14 mouse cellular contexts compared by ENCODE assay signal in genomic region chr7:45150321-45150720, GRCm38 (mm10). TPM values are rescaled to one million over a fixed set of nuclear protein-coding genes. Genes with fewer than 3 reads are reported as not detected.
DNase-seq lines count a peak whose midpoint lies in the region; ATAC-seq and TF ChIP-seq lines count a peak whose summit lies in the region.
"Had no signal": no experiment of that assay in that cellular context is flagged by ENCODE, and none has a peak within 500 bp of the region (broad histone marks: within the 10 kb centered on the region; RNA-seq: fewer than 3 reads in every experiment).

No protein-coding gene starts in this region.

- H3K4me3 ChIP-seq in gastrocnemius, adult 2 months = no peak overlapping the region
- H3K4me3 ChIP-seq in liver, adult 2 months (ENCODE audit: insufficient read depth, low read depth, low read length) = no peak overlapping the region
- no peak overlapping the region for H3K4me3 ChIP-seq in liver, embryonic 11.5 days (ENCODE audit: low read depth, low read length)
- H3K4me3 ChIP-seq in ES-E14 (ENCODE audit: insufficient read depth in 1 of 2, low read depth in 1 of 2, low read length in 2 of 2, poor library complexity in 1 of 2, severe bottlenecking in 1 of 2) = no peak overlapping the region
- H3K4me3 ChIP-seq in intestine, postnatal 0 days (ENCODE audit: low read depth, low read length) = no peak overlapping the region

- 89% methylated on average over 4 of the region's 4 CpGs for WGBS in liver, adult 2 months
- 76% methylated on average over 4 of the region's 4 CpGs for WGBS in liver, embryonic 11.5 days
- WGBS in intestine, postnatal 0 days = 69% methylated on average over 4 of the region's 4 CpGs

- no peak for TF ChIP-seq CTCF in gastrocnemius, adult 2 months (IDR thresholded peaks at IDR 0.05)
- no peak for TF ChIP-seq CTCF in liver, adult 2 months (IDR thresholded peaks at IDR 0.05; ENCODE audit: low read depth, low read length)
- no peak for TF ChIP-seq CTCF in intestine, postnatal 0 days (IDR thresholded peaks at IDR 0.05; ENCODE audit: low read depth)

- no peaks in the 10 kb centered on the region for H3K27me3 ChIP-seq in liver, adult 2 months (ENCODE audit: control insufficient read depth, insufficient read depth, low read length)
- H3K27me3 ChIP-seq in liver, embryonic 11.5 days (replicated peaks; ENCODE audit: control insufficient read depth, insufficient read depth, low read length) = no peaks in the 10 kb centered on the region
- no peaks in the 10 kb centered on the region for H3K27me3 ChIP-seq in intestine, postnatal 0 days (replicated peaks; ENCODE audit: control insufficient read depth, insufficient read depth, low read length)

- no peak for DNase-seq in gastrocnemius, adult 2 months
- DNase-seq in gastrocnemius, postnatal 25 days = no peak
- no peak for DNase-seq in liver, adult 2 months (ENCODE audit: extremely low read depth, low read depth, low spot score)
- DNase-seq in liver, embryonic 11.5 days (ENCODE audit: low spot score) = no peak
- DNase-seq in ES-E14 (ENCODE audit: low read depth, low spot score) = no peak
- no peak for DNase-seq in right cerebral cortex, postnatal 4 days
- DNase-seq: adrenal gland, postnatal 25 days; cerebellum, adult 2 months; gastrocnemius, postnatal 14 days; thymus, postnatal 36 days had no signal

- no peaks in the 10 kb centered on the region for H3K79me2 ChIP-seq in liver, adult 2 months (ENCODE audit: control insufficient read depth, insufficient read depth, low read length)

- no peak overlapping the region for H3K9ac ChIP-seq in liver, adult 2 months (ENCODE audit: low read depth, low read length)
- no peak overlapping the region for H3K9ac ChIP-seq in liver, embryonic 11.5 days (ENCODE audit: low read depth, low read length)
- H3K9ac ChIP-seq in ES-E14 (ENCODE audit: insufficient read depth, low read depth, low read length, poor library complexity, severe bottlenecking) = no peak overlapping the region
- no peak overlapping the region for H3K9ac ChIP-seq in intestine, postnatal 0 days (ENCODE audit: low read depth, low read length)
- H3K9ac ChIP-seq: hindbrain, embryonic 14.5 days; liver, embryonic 14.5 days had no signal

- in situ Hi-C loops in ES-E14 (cut with MboI; ENCODE audit: low sequenced_read_pairs in 2 of 2, unreplicated experiment in 2 of 2) = no loop called here

- H3K4me1 ChIP-seq in liver, adult 2 months (ENCODE audit: control insufficient read depth, insufficient read depth, low read length) = peaks cover 16% of the 10 kb centered on the region
- peaks cover 15% of the 10 kb centered on the region for H3K4me1 ChIP-seq in liver, embryonic 11.5 days (replicated peaks; ENCODE audit: control insufficient read depth, insufficient read depth, low read length)
- peaks cover 3 to 5% of the 10 kb centered on the region in 2 experiments; a peak in 3 of 4 replicates for H3K4me1 ChIP-seq in ES-E14 (ENCODE audit: control insufficient read depth in 2 of 2, insufficient read depth in 2 of 2, low read length in 2 of 2, poor library complexity in 1 of 2)
- peaks cover 8% of the 10 kb centered on the region; the same call in 1 of the 2 replicates for H3K4me1 ChIP-seq in intestine, postnatal 0 days (replicated peaks; ENCODE audit: control insufficient read depth, insufficient read depth, low read length)

- H3K27ac ChIP-seq in gastrocnemius, adult 2 months = peak overlapping the region; percentile 77
- H3K27ac ChIP-seq in liver, adult 2 months (replicated peaks; ENCODE audit: insufficient read depth, low read depth, low read length) = peak overlapping the region; percentile 28
- H3K27ac ChIP-seq in liver, embryonic 11.5 days (ENCODE audit: low read depth, low read length) = no peak overlapping the region
- peak overlapping the region; percentile 16; the same call in 1 of the 2 replicates for H3K27ac ChIP-seq in ES-E14 (ENCODE audit: insufficient read depth, low read depth, low read length, poor library complexity, severe bottlenecking)
- peak overlapping the region; percentile 41; the same call in 1 of the 2 replicates for H3K27ac ChIP-seq in intestine, postnatal 0 days (ENCODE audit: low read depth, low read length)
- H3K27ac ChIP-seq: hindbrain, embryonic 14.5 days; liver, embryonic 14.5 days had no signal

- intact Hi-C loops in gastrocnemius, adult 2 months (cut with DNase I) = no loop called here

- no peaks in the 10 kb centered on the region for H3K9me3 ChIP-seq in liver, embryonic 11.5 days (ENCODE audit: control insufficient read depth, low read length)
- no peaks in the 10 kb centered on the region for H3K9me3 ChIP-seq in ES-E14 (ENCODE audit: control insufficient read depth, insufficient read depth, low read depth, low read length)
- no peaks in the 10 kb centered on the region for H3K9me3 ChIP-seq in intestine, postnatal 0 days (ENCODE audit: control insufficient read depth)

- no peak for TF ChIP-seq POLR2A in liver, adult 2 months (IDR thresholded peaks at IDR 0.05; ENCODE audit: extremely low read depth, insufficient read depth, low read length)

- ATAC-seq in liver, embryonic 11.5 days (replicated peaks; ENCODE audit: low FRiP score) = no peak
- no peak for ATAC-seq in intestine, postnatal 0 days
- ATAC-seq in monocyte, adult 5-6 weeks (replicated peaks; ENCODE audit: insufficient number of reproducible peaks, low FRiP score, low TSS enrichment, poor library complexity, severe bottlenecking) = no peak

- H3K4me2 ChIP-seq in liver, embryonic 11.5 days = no peak overlapping the region
- no peak overlapping the region for H3K4me2 ChIP-seq in intestine, postnatal 0 days (replicated peaks; ENCODE audit: low read depth)
- H3K4me2 ChIP-seq: hindbrain, embryonic 14.5 days had no signal

- peaks cover 5% of the 10 kb centered on the region; the same call in 1 of the 2 replicates for H3K36me3 ChIP-seq in liver, adult 2 months (ENCODE audit: control insufficient read depth, insufficient read depth, low read length)
- peaks cover 5% of the 10 kb centered on the region; the same call in 1 of the 2 replicates for H3K36me3 ChIP-seq in liver, embryonic 11.5 days (ENCODE audit: control insufficient read depth, insufficient read depth, low read length)
- peaks cover 18% of the 10 kb centered on the region for H3K36me3 ChIP-seq in ES-E14 (ENCODE audit: control insufficient read depth, insufficient read depth, low read length, poor library complexity, severe bottlenecking)
- peaks cover 39% of the 10 kb centered on the region for H3K36me3 ChIP-seq in intestine, postnatal 0 days (ENCODE audit: control insufficient read depth, insufficient read depth)

TF ChIP-seq in ES-E14, 5 proteins besides CTCF, POLR2A, EP300 and RAD21 (continues in another document):
- TF ChIP-seq ZC3H11A (IDR thresholded peaks at IDR 0.05; ENCODE audit: borderline replicate concordance, low read depth, low read length) = no peak
- TF ChIP-seq ZNF384 (IDR thresholded peaks at IDR 0.05; ENCODE audit: low read depth, low read length) = no peak
- TF ChIP-seq HCFC1 (IDR thresholded peaks at IDR 0.05; ENCODE audit: borderline replicate concordance, insufficient read depth, low read length) = no peak
- TF ChIP-seq CHD2 (IDR thresholded peaks at IDR 0.05; ENCODE audit: low read depth, low read length) = no peak

RNA-seq across cellular contexts. Expression of gene Pih1d1, which starts 3.8 kb away (rescaled TPM):
- 10 to 100 TPM; 34.7 to 39.7 TPM for total RNA-seq in gastrocnemius, adult 2 months (2021)
- total RNA-seq in gastrocnemius, postnatal 25 days (2021) = 10 to 100 TPM; 32.0 to 38.1 TPM
- total RNA-seq in liver, adult 2 months (2014; rRNA removed) = 48.0 and 59.1 TPM in 2 replicates
- polyA plus RNA-seq in liver, adult 2 months (2012; rRNA removed) = 62.1 and 66.4 TPM in 2 replicates
- 86.2 and 87.7 TPM in 2 replicates for polyA plus RNA-seq in liver, embryonic 11.5 days (2014; fragmentation: Nextera tagmentation; extraction: Ambion mirVana)
- 69.9 and 70.2 TPM in 2 replicates for total RNA-seq in ES-E14 (2012; rRNA removed)
- 63.6 and 64.7 TPM in 2 replicates for polyA plus RNA-seq in intestine, postnatal 0 days (2015; fragmentation: Nextera tagmentation; extraction: Ambion mirVana)
- total RNA-seq in monocyte, adult 5-6 weeks (2017) = 23.4 to 37.8 TPM (median 26.8 TPM) in 3 replicates

RNA-seq across cellular contexts. Expression of gene Aldh16a1, which starts 4.1 kb away (rescaled TPM):
- 10 to 100 TPM; 11.6 to 15.1 TPM for total RNA-seq in gastrocnemius, adult 2 months (2021)
- total RNA-seq in gastrocnemius, postnatal 25 days (2021) = 10 to 100 TPM; 15.6 to 15.9 TPM
- 33.3 and 47.6 TPM in 2 replicates for total RNA-seq in liver, adult 2 months (2014; rRNA removed)
- 116 and 162 TPM in 2 replicates for polyA plus RNA-seq in liver, adult 2 months (2012; rRNA removed)
- polyA plus RNA-seq in liver, embryonic 11.5 days (2014; fragmentation: Nextera tagmentation; extraction: Ambion mirVana) = 56.0 and 60.6 TPM in 2 replicates
- 108 and 115 TPM in 2 replicates for total RNA-seq in ES-E14 (2012; rRNA removed)
- polyA plus RNA-seq in intestine, postnatal 0 days (2015; fragmentation: Nextera tagmentation; extraction: Ambion mirVana) = 86.8 and 102 TPM in 2 replicates
- 28.6 to 46.8 TPM (median 34.2 TPM) in 3 replicates for total RNA-seq in monocyte, adult 5-6 weeks (2017)

RNA-seq across cellular contexts. Expression of gene Slc17a7, which starts 13.4 kb away (rescaled TPM):
- total RNA-seq in gastrocnemius, adult 2 months (2021) = under 1 TPM; 0.31 to 0.36 TPM
- total RNA-seq in gastrocnemius, postnatal 25 days (2021) = 1 to 10 TPM; 1.1 to 2.5 TPM
- total RNA-seq in liver, adult 2 months (2014; rRNA removed) = 0.07 TPM in 1 of 2 replicates, not detected in the other
- not detected in 2 replicates for polyA plus RNA-seq in liver, adult 2 months (2012; rRNA removed)
- 0.57 and 0.74 TPM in 2 replicates for polyA plus RNA-seq in liver, embryonic 11.5 days (2014; fragmentation: Nextera tagmentation; extraction: Ambion mirVana)
- total RNA-seq in ES-E14 (2012; rRNA removed) = 3.4 and 4.4 TPM in 2 replicates
- not detected in 2 replicates for polyA plus RNA-seq in intestine, postnatal 0 days (2015; fragmentation: Nextera tagmentation; extraction: Ambion mirVana)
- total RNA-seq in monocyte, adult 5-6 weeks (2017) = not detected in 3 replicates

RNA-seq across cellular contexts. Expression of gene Flt3l, which starts 14.1 kb away (rescaled TPM):
- total RNA-seq in gastrocnemius, adult 2 months (2021) = 1 to 10 TPM; 2.2 to 3.3 TPM
- total RNA-seq in gastrocnemius, postnatal 25 days (2021) = 1 to 10 TPM; 4.2 TPM
- total RNA-seq in liver, adult 2 months (2014; rRNA removed) = 3.2 and 5.4 TPM in 2 replicates
- polyA plus RNA-seq in liver, adult 2 months (2012; rRNA removed) = 20.8 and 30.8 TPM in 2 replicates
- polyA plus RNA-seq in liver, embryonic 11.5 days (2014; fragmentation: Nextera tagmentation; extraction: Ambion mirVana) = 9.7 and 10.5 TPM in 2 replicates
- 1.8 and 1.9 TPM in 2 replicates for total RNA-seq in ES-E14 (2012; rRNA removed)
- polyA plus RNA-seq in intestine, postnatal 0 days (2015; fragmentation: Nextera tagmentation; extraction: Ambion mirVana) = 2.1 and 2.7 TPM in 2 replicates
- total RNA-seq in monocyte, adult 5-6 weeks (2017) = 35.3 to 62.4 TPM (median 36.7 TPM) in 3 replicates

RNA-seq across cellular contexts. Expression of gene Gm45713, which starts 14.3 kb away (rescaled TPM):
- under 1 TPM in 1 of 2 experiments, not detected in 1; 0.26 TPM for total RNA-seq in gastrocnemius, adult 2 months (2021)
- total RNA-seq in gastrocnemius, postnatal 25 days (2021) = not detected
- 0.13 TPM in 1 of 2 replicates, not detected in the other for total RNA-seq in liver, adult 2 months (2014; rRNA removed)
- polyA plus RNA-seq in liver, adult 2 months (2012; rRNA removed) = 0.98 TPM in 1 of 2 replicates, not detected in the other
- polyA plus RNA-seq in liver, embryonic 11.5 days (2014; fragmentation: Nextera tagmentation; extraction: Ambion mirVana) = 0.41 and 1.1 TPM in 2 replicates
- 0.36 and 0.90 TPM in 2 replicates for total RNA-seq in ES-E14 (2012; rRNA removed)
- polyA plus RNA-seq in intestine, postnatal 0 days (2015; fragmentation: Nextera tagmentation; extraction: Ambion mirVana) = 0.70 and 0.82 TPM in 2 replicates
- total RNA-seq in monocyte, adult 5-6 weeks (2017) = 1.5 TPM in 1 of 3 replicates, not detected in the others
- total RNA-seq: adrenal gland, postnatal 25 days; gastrocnemius, postnatal 14 days had no signal
- polyA plus RNA-seq: hindbrain, embryonic 14.5 days had no signal
